Mouse (Mus musculus) adrenal gland, postnatal 25 days (tissue): ENCODE data around the gene Thg1l. TPM values are rescaled to one million over a fixed set of nuclear protein-coding genes. Genes with fewer than 3 reads are reported as not detected.

Source experiments
- DNase-seq: peaks from one replicate; pipeline ENCODE4 v3.0.0; 2021; ENCODE audit warnings: mixed read lengths
- long read RNA-seq: library from polyadenylated mRNA; stranded (forward); transcript quantifications from one replicate; pipeline ENCODE4 v2.0.0, GENCODE M21; 2021
- total RNA-seq: library from RNA; stranded (reverse); gene quantifications from 2 replicates; pipeline ENCODE4 v1.2.3, GENCODE M21; 2021

Gene Thg1l
- total RNA-seq: 20.3 and 21.0 TPM in 2 replicates
- long read RNA-seq, partial matches to known transcripts: 0 of 3 reads
- long read RNA-seq, other reads (novel, unspliced or antisense): 1 of 3 reads

GRCm38 (mm10) chr11:45955127-45955627 is at the start of gene Thg1l:
Thg1l (minus strand) TSS chr11:45955494.
- DNase-seq: peak; percentile 89

GRCm38 (mm10) chr11:45992087-45992486 is 36.8 kb upstream of the Thg1l start:
- no peak for DNase-seq

DNA sequence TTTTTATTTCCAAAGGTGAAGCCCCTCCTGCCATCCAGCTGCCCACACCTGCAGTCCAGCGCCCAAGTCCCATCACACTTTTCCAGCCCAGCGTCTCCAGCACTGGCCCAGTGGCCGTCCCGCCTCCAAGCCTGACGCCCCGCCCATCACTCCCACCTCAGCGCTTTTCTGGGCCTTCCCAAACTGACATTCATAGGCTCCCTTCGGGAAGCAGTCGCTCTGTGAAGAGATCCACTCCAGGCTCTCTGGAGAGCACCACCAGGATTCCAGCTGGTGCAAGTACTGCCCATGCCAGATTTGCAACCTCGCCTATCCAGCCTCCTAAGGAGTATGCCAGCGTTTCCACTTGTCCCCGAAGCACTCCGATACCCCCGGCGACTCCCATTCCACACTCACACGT is 36.3 kb upstream of the Thg1l start:
- DNase-seq: peak; percentile 34

DNA sequence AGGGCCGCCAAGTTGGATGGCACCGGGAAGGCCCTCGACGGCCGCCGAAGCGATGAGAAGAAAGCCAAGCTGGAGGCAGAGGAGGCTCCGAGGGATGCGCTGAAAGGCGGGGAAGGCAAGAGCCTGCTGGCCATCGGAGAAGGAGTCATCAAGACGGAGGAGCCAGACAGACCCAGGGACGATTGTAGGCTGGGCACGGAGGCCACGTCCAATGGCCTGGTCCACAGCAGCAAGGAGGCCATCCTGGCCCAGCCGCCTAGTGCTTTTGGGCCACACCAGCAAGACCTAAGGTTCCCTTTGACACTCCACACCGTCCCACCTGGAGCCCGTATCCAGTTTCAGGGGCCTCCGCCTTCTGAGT is 25.6 kb upstream of the Thg1l start:
- no peak for DNase-seq

GRCm38 (mm10) chr11:45979946-45980892 is 24.9 kb upstream of the Thg1l start, which contains the start of gene Sox30:
Sox30 (plus strand) TSS chr11:45980310.
- DNase-seq: peak; percentile 56

- no peak for DNase-seq
Measured at GRCm38 (mm10) chr11:45976061-45976460, 20.8 kb upstream of the Thg1l start.

DNA sequence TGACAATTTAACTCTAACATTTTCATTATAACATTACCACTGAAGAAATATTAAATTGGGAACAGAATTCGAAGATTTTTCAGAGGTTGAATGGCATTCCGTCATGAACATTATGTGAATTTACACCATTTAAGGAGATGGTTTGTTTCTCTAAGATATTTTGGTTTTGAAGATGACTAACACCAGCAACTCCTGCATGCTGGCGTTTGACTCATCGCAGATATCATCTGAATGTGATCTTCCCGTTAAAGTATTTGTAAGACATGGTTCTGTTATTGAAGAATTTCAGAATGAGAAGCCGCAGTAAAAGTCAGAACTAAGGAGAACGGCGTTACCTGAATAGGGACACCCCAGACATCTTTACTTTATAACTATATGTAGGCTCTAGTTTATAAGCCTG is 19.2 kb upstream of the Thg1l start:
- DNase-seq: no peak

DNA sequence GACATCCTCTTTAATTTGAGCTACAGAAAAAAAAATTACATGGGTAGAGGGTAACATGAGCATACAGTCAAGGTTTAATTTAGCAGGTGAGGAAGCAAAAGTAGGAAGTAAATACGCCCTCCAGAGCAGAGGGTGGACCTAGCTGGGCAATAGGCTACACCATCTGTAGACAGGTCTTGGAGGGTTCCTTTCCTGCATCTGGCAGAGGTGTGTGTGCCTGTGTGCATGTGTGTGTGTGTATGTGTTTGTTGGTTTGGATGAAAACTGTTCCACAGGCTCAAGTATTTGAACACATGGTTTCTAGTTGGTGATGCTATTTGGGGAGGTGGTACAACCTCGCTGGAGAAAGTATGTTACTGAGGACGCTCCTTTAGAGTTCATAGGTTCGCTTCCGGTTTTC is 18.3 kb upstream of the Thg1l start:
- no peak for DNase-seq

GRCm38 (mm10) chr11:45968466-45968865 is 13.2 kb upstream of the Thg1l start:
- DNase-seq: no peak

- no peak for DNase-seq
Measured at GRCm38 (mm10) chr11:45966896-45967295, 11.6 kb upstream of the Thg1l start.

GRCm38 (mm10) chr11:45960003-45960402 is 4.7 kb upstream of the Thg1l start:
- DNase-seq: no peak

DNA sequence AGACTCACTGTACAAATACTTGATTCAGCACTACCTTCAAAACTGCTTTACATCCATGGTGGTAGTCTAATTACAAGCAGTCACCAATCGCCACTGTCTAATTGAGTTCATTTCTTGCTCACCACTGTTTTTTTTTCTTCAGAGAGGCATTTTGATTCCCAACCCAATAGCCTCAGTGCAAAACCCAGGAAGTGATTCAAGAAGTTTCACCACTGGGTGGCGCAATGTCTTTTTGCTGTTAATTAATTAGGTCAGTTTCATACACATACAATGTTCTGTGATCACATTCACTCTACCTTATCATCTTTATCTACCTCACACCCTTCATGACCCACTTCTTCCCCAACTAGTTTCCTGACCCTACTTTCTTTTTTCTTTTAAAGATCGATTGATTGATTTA is 4.3 kb upstream of the Thg1l start:
- peak; percentile 31 for DNase-seq

DNA sequence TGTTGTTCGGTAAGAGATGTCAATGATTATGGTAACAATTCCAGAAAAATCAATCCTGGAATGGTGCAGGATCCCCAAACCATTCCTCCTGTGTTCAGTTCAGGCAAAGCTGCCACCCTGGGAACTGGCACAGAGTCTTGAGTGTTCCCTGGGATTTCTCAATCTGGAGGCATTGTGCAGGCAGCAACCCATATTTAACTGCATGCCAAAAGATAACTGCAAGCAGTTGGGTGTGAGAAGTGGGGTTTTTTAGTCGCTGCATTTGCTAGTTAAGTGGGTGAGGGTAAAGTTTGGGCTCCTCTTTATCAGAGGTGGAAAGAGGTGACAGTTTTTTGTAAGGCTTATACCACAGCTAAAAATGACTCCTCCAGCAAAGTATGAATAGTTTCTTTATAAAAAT is 7.8 kb downstream of the Thg1l start:
- DNase-seq: no peak

GRCm38 (mm10) chr11:45946796-45947195 is 8.5 kb downstream of the Thg1l start:
- no peak for DNase-seq

- DNase-seq: peak; percentile 99
Measured at GRCm38 (mm10) chr11:45944643-45945156, 10.6 kb downstream of the Thg1l start, which contains the start of gene Lsm11. Lsm11 (minus strand) TSS chr11:45944935.

DNA sequence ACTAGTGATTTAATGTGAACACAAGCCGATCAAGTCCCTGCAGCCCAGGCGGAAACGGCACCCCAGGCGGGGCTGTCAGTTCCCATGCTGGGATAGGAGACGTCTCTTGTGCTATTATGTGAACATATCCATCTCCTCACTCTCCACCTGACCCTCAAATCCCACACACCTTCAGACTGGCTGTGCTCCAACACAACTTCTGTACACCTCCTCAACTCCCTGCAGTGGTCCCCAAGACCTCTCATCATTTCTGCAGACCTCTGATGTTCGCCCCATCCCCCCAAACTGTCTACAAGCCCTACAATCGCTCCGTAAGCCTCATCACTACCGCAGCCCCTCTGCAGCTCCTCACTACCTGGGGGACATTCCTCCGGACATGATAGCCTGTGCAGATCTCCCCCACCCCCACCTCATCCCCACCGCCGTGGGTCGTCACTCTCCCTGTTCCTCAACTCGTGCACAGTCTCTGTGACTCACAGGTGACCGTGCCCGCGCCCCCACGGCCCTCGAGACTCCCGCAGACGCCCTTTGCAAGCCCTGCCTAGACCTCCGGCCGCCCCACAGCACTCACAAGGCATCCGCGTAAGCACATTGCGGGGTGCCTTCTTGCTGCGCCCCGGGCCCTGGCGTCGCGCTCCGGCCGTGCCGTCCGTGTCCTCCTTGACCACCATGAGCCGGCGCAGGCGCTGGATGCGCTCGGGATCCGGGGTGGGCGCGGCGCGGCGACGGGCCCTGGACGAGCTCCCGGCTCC is 11.2 kb downstream of the Thg1l start:
- peak; percentile 43 for DNase-seq

- peak; percentile 48 for DNase-seq
Measured at GRCm38 (mm10) chr11:45943108-45943705, 12.1 kb downstream of the Thg1l start.

GRCm38 (mm10) chr11:45942281-45942680 is 13.0 kb downstream of the Thg1l start:
- peak; percentile 38 for DNase-seq

GRCm38 (mm10) chr11:45938917-45939316 is 16.4 kb downstream of the Thg1l start:
- DNase-seq: no peak

DNA sequence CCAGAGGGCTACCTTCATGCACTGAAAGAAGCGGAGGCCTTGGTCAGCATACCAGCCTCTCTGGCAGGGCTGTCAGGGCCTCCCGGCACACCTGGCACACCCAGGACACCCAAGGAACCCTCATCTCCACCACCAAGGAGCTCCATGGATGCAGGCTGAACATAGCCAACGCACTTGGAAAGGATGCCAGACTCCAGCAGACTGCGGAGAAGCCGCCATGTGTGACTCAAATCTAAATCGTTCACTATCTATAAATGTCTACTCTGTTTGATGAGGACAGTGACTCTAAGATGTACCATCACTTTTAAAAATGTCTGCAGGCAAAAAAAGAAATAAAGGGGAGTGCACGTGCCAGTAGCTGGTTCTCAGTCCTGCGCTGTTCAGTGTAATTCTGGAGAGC is 17.8 kb downstream of the Thg1l start:
- no peak for DNase-seq

- no peak for DNase-seq
Measured at GRCm38 (mm10) chr11:45932771-45933170, 22.5 kb downstream of the Thg1l start.

GRCm38 (mm10) chr11:45929541-45929940 is 25.8 kb downstream of the Thg1l start:
- no peak for DNase-seq
